ENCODE assay signal across 24 mouse cellular contexts in genomic region chr17:10467102-10467501, GRCm38 (mm10).
A peak's percentile ranks its signal among the peaks of the same experiment; 100 is the strongest.
DNase-seq lines count a peak whose midpoint lies in the region; ATAC-seq and TF ChIP-seq lines count a peak whose summit lies in the region.
"Had no signal": no experiment of that assay in that cellular context is flagged by ENCODE, and none has a peak within 500 bp of the region (broad histone marks: within the 10 kb centered on the region; RNA-seq: fewer than 3 reads in every experiment).

No protein-coding gene starts in this region.

- intact Hi-C loops in heart, postnatal 10 days (cut with DNase I), result no loop called here

- H3K4me1 ChIP-seq in heart, embryonic 10.5 days, result peaks cover 13% of the 10 kb centered on the region
- H3K4me1 ChIP-seq in lung, postnatal 0 days (ENCODE audit: insufficient read depth, low read depth, low read length), result peaks cover 13% of the 10 kb centered on the region
- H3K4me1 ChIP-seq: embryonic facial prominence, embryonic 10.5 days; embryonic facial prominence, embryonic 12.5 days; forebrain, embryonic 13.5 days; forebrain, embryonic 15.5 days had no signal

- peak overlapping the region; percentile 59 for H3K27ac ChIP-seq in heart, embryonic 10.5 days
- H3K27ac ChIP-seq in lung, postnatal 0 days (ENCODE audit: low read length), result no peak overlapping the region
- H3K27ac ChIP-seq: embryonic facial prominence, embryonic 10.5 days; embryonic facial prominence, embryonic 12.5 days; forebrain, embryonic 13.5 days; forebrain, embryonic 15.5 days had no signal

- no peaks in the 10 kb centered on the region for H3K27me3 ChIP-seq in heart, embryonic 10.5 days (ENCODE audit: insufficient read depth, poor library complexity, severe bottlenecking)
- H3K27me3 ChIP-seq in lung, postnatal 0 days (replicated peaks; ENCODE audit: insufficient read depth, low read length), result no peaks in the 10 kb centered on the region
- H3K27me3 ChIP-seq: CH12.LX; embryonic facial prominence, embryonic 12.5 days; forebrain, embryonic 13.5 days; forebrain, embryonic 15.5 days; Patski had no signal

- H3K9me3 ChIP-seq in heart, embryonic 10.5 days, result no peaks in the 10 kb centered on the region
- no peaks in the 10 kb centered on the region for H3K9me3 ChIP-seq in lung, postnatal 0 days (ENCODE audit: low read length)
- H3K9me3 ChIP-seq: embryonic facial prominence, embryonic 10.5 days; embryonic facial prominence, embryonic 12.5 days; forebrain, embryonic 13.5 days; forebrain, embryonic 15.5 days; G1E had no signal

- H3K9ac ChIP-seq in lung, postnatal 0 days (replicated peaks; ENCODE audit: low read depth), result no peak overlapping the region
- H3K9ac ChIP-seq: embryonic facial prominence, embryonic 12.5 days; forebrain, embryonic 13.5 days; forebrain, embryonic 15.5 days; forebrain, postnatal 0 days had no signal

- no peak overlapping the region for H3K4me2 ChIP-seq in lung, postnatal 0 days (replicated peaks; ENCODE audit: low read depth, low read length)
- H3K4me2 ChIP-seq: embryonic facial prominence, embryonic 12.5 days; forebrain, embryonic 13.5 days; forebrain, embryonic 15.5 days had no signal

- DNase-seq in heart, embryonic 10.5 days (ENCODE audit: low spot score), result no peak
- no peak for DNase-seq in heart, postnatal 10 days
- peak; percentile 30 for DNase-seq in lung, postnatal 0 days (ENCODE audit: low spot score)
- no peak for DNase-seq in lung, postnatal 36 days
- DNase-seq: adrenal gland, adult 8-10 months; adrenal gland, postnatal 14 days; adrenal gland, postnatal 36 days; B cell, adult 2 months; cerebellum, adult 11-12 months; cerebellum, adult 2 months; cerebellum, adult 9-10 months; cerebellum, postnatal 10 days; cerebellum, postnatal 25 days; forebrain, postnatal 0 days had no signal

- 0 out of 2 replicates have a peak, but pooled peaks have one; percentile 6 for ATAC-seq in lung, postnatal 0 days
- ATAC-seq in inflammation-experienced regulatory T-cells, adult 6 months, result no peak
- ATAC-seq: activated CD4-positive, CD25-positive, alpha-beta regulatory T cell, adult 4 months; CD4-positive, CD25-positive, alpha-beta regulatory T cell, adult 4 months; forebrain, embryonic 13.5 days; forebrain, embryonic 15.5 days; forebrain, postnatal 0 days; Patski had no signal

- TF ChIP-seq EP300 in lung, postnatal 0 days (IDR thresholded peaks at IDR 0.05), result peak; percentile 96

- TF ChIP-seq CTCF in lung, postnatal 0 days (IDR thresholded peaks at IDR 0.05), result no peak

- 80% methylated on average over 3 of the region's 3 CpGs for WGBS in heart, embryonic 10.5 days
- WGBS in lung, postnatal 0 days, result 81% methylated on average over 3 of the region's 3 CpGs

- no peak overlapping the region for H3K4me3 ChIP-seq in heart, embryonic 10.5 days
- H3K4me3 ChIP-seq in lung, postnatal 0 days (ENCODE audit: low read depth, low read length), result no peak overlapping the region
- H3K4me3 ChIP-seq: embryonic facial prominence, embryonic 10.5 days; embryonic facial prominence, embryonic 12.5 days; forebrain, embryonic 13.5 days; forebrain, embryonic 15.5 days had no signal

- no peaks in the 10 kb centered on the region for H3K36me3 ChIP-seq in heart, embryonic 10.5 days
- no peaks in the 10 kb centered on the region for H3K36me3 ChIP-seq in lung, postnatal 0 days (ENCODE audit: insufficient read depth, low read length)
- H3K36me3 ChIP-seq: embryonic facial prominence, embryonic 10.5 days; embryonic facial prominence, embryonic 12.5 days; forebrain, embryonic 15.5 days; G1E had no signal
